In the genomic region with DNA sequence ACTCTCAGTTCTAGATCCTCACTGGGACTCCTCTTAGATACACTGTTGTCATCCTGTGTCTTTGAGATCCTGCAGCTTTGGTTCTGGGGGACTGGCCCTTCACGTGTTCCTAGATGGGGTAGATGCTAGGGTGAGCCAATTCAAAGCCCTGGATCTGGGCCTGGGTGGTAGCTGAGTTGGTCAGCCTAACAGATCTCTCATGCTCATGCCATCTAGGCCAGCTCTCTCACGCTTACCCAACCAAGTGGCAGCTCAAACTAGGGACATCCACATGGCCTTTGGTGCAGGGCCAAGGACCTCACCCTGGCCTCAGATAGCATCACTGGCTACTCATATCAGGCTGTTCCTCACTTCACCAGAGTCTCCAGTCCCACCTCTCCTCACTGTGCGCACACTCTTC, we compare ENCODE assay signal across 23 mouse cellular contexts.
A peak's percentile ranks its signal among the peaks of the same experiment; 100 is the strongest.
DNase-seq lines count a peak whose midpoint lies in the region; ATAC-seq and TF ChIP-seq lines count a peak whose summit lies in the region.
"Had no signal": no experiment of that assay in that cellular context is flagged by ENCODE, and none has a peak within 500 bp of the region (broad histone marks: within the 10 kb centered on the region; RNA-seq: fewer than 3 reads in every experiment).

No protein-coding gene starts in this region.

- peaks cover 7% of the 10 kb centered on the region for H3K4me1 ChIP-seq in heart, embryonic 10.5 days
- H3K4me1 ChIP-seq in neural tube, embryonic 11.5 days (ENCODE audit: control insufficient read depth, insufficient read depth, low read length) = no peaks in the 10 kb centered on the region
- peaks cover 14% of the 10 kb centered on the region for H3K4me1 ChIP-seq in neural tube, embryonic 15.5 days
- H3K4me1 ChIP-seq in cerebellum, adult 2 months (ENCODE audit: control insufficient read depth, insufficient read depth, low read length) = peaks cover 4% of the 10 kb centered on the region; the same call in 1 of the 2 replicates
- H3K4me1 ChIP-seq in forebrain, embryonic 11.5 days (replicated peaks; ENCODE audit: control insufficient read depth, insufficient read depth, low read length) = peaks cover 3% of the 10 kb centered on the region

- ATAC-seq in neural tube, embryonic 11.5 days (ENCODE audit: insufficient read depth, low FRiP score, low TSS enrichment) = no peak
- ATAC-seq in neural tube, embryonic 15.5 days (ENCODE audit: low FRiP score) = no peak
- no peak for ATAC-seq in forebrain, embryonic 11.5 days (replicated peaks; ENCODE audit: low FRiP score)
- ATAC-seq: intestine, postnatal 0 days; midbrain, embryonic 13.5 days; Patski had no signal

- no peak overlapping the region for H3K9ac ChIP-seq in neural tube, embryonic 11.5 days (ENCODE audit: low read length)
- H3K9ac ChIP-seq in neural tube, embryonic 15.5 days (replicated peaks) = no peak overlapping the region
- no peak overlapping the region for H3K9ac ChIP-seq in forebrain, embryonic 11.5 days (ENCODE audit: low read length)
- H3K9ac ChIP-seq: hindbrain, embryonic 12.5 days; kidney, embryonic 15.5 days; liver, embryonic 13.5 days; lung, embryonic 14.5 days; midbrain, embryonic 13.5 days; neural tube, embryonic 13.5 days; stomach, embryonic 15.5 days had no signal

- DNase-seq in heart, adult 11 months = peak; percentile 67
- DNase-seq in heart, embryonic 10.5 days (ENCODE audit: low spot score) = no peak
- DNase-seq in neural tube, embryonic 11.5 days (ENCODE audit: low spot score) = peak; percentile 4
- DNase-seq in cerebellum, adult 2 months = peak; percentile 37 to 65
- DNase-seq in testis, postnatal 10 days (ENCODE audit: low spot score) = peak; percentile 32
- DNase-seq in forebrain, embryonic 11.5 days (ENCODE audit: low spot score) = no peak
- DNase-seq: B cell, adult 2 months; gastrocnemius, postnatal 25 days; heart, adult 2 months; kidney, postnatal 4 days; liver, embryonic 13.5 days; lung, embryonic 14.5 days had no signal

- no peak overlapping the region for H3K27ac ChIP-seq in heart, embryonic 10.5 days
- H3K27ac ChIP-seq in neural tube, embryonic 11.5 days (ENCODE audit: low read depth, low read length) = no peak overlapping the region
- no peak overlapping the region for H3K27ac ChIP-seq in neural tube, embryonic 15.5 days (replicated peaks)
- H3K27ac ChIP-seq in cerebellum, adult 2 months (ENCODE audit: insufficient read depth, low read length) = no peak overlapping the region
- no peak overlapping the region for H3K27ac ChIP-seq in forebrain, embryonic 11.5 days (ENCODE audit: low read depth, low read length)
- H3K27ac ChIP-seq: forebrain, embryonic 10.5 days; heart, adult 2 months; hindbrain, embryonic 12.5 days; kidney, embryonic 15.5 days; liver, embryonic 13.5 days; midbrain, embryonic 13.5 days; neural tube, embryonic 13.5 days; stomach, embryonic 15.5 days had no signal

- H3K4me3 ChIP-seq in heart, embryonic 10.5 days = no peak overlapping the region
- H3K4me3 ChIP-seq in neural tube, embryonic 11.5 days (ENCODE audit: low read depth, low read length) = no peak overlapping the region
- H3K4me3 ChIP-seq in neural tube, embryonic 15.5 days (replicated peaks) = no peak overlapping the region
- H3K4me3 ChIP-seq in cerebellum, adult 2 months (replicated peaks; ENCODE audit: insufficient read depth, low read depth, low read length) = no peak overlapping the region
- no peak overlapping the region for H3K4me3 ChIP-seq in forebrain, embryonic 11.5 days (ENCODE audit: low read depth, low read length)
- H3K4me3 ChIP-seq: forebrain, embryonic 10.5 days; heart, adult 2 months; hindbrain, embryonic 12.5 days; kidney, embryonic 15.5 days; liver, embryonic 13.5 days; midbrain, embryonic 13.5 days; neural tube, embryonic 13.5 days; stomach, embryonic 15.5 days had no signal

- WGBS in heart, embryonic 10.5 days = 72% methylated on average over 3 of the region's 3 CpGs
- WGBS in neural tube, embryonic 11.5 days = 80% methylated on average over 3 of the region's 3 CpGs
- 92% methylated on average over 3 of the region's 3 CpGs for WGBS in neural tube, embryonic 15.5 days
- WGBS in cerebellum, adult 2 months = 71% methylated on average over 3 of the region's 3 CpGs
- 87% methylated on average over 3 of the region's 3 CpGs for WGBS in forebrain, embryonic 11.5 days

- no peaks in the 10 kb centered on the region for H3K36me3 ChIP-seq in heart, embryonic 10.5 days
- no peaks in the 10 kb centered on the region for H3K36me3 ChIP-seq in neural tube, embryonic 11.5 days (ENCODE audit: control insufficient read depth, insufficient read depth, low read length)
- no peaks in the 10 kb centered on the region for H3K36me3 ChIP-seq in neural tube, embryonic 15.5 days
- no peaks in the 10 kb centered on the region for H3K36me3 ChIP-seq in forebrain, embryonic 11.5 days (ENCODE audit: control insufficient read depth, insufficient read depth, low read length)
- H3K36me3 ChIP-seq: forebrain, embryonic 10.5 days; G1E; hindbrain, embryonic 12.5 days; kidney, embryonic 15.5 days; liver, embryonic 13.5 days; midbrain, embryonic 13.5 days; neural tube, embryonic 13.5 days; stomach, embryonic 15.5 days had no signal

- TF ChIP-seq POLR2A in cerebellum, adult 2 months (IDR thresholded peaks at IDR 0.05; ENCODE audit: borderline replicate concordance, insufficient read depth, low read length) = no peak

- TF ChIP-seq CTCF in cerebellum, adult 2 months (IDR thresholded peaks at IDR 0.05; ENCODE audit: borderline replicate concordance, insufficient read depth, low read depth, low read length) = no peak

- no peaks in the 10 kb centered on the region for H3K9me3 ChIP-seq in heart, embryonic 10.5 days
- H3K9me3 ChIP-seq in neural tube, embryonic 11.5 days (ENCODE audit: control insufficient read depth, low read length) = no peaks in the 10 kb centered on the region
- H3K9me3 ChIP-seq in neural tube, embryonic 15.5 days (replicated peaks) = no peaks in the 10 kb centered on the region
- no peaks in the 10 kb centered on the region for H3K9me3 ChIP-seq in forebrain, embryonic 11.5 days (ENCODE audit: control insufficient read depth, low read length)
- H3K9me3 ChIP-seq: G1E; kidney, embryonic 15.5 days; liver, embryonic 13.5 days; midbrain, embryonic 13.5 days; neural tube, embryonic 13.5 days; stomach, embryonic 15.5 days had no signal

- no peak overlapping the region for H3K4me2 ChIP-seq in neural tube, embryonic 11.5 days (ENCODE audit: low read depth)
- no peak overlapping the region for H3K4me2 ChIP-seq in neural tube, embryonic 15.5 days
- no peak overlapping the region for H3K4me2 ChIP-seq in forebrain, embryonic 11.5 days (ENCODE audit: low read depth, low read length, severe bottlenecking)
- H3K4me2 ChIP-seq: hindbrain, embryonic 12.5 days; kidney, embryonic 15.5 days; liver, embryonic 13.5 days; lung, embryonic 14.5 days; midbrain, embryonic 13.5 days; neural tube, embryonic 13.5 days; stomach, embryonic 15.5 days had no signal

- no peaks in the 10 kb centered on the region for H3K27me3 ChIP-seq in heart, embryonic 10.5 days (ENCODE audit: insufficient read depth, poor library complexity, severe bottlenecking)
- no peaks in the 10 kb centered on the region for H3K27me3 ChIP-seq in neural tube, embryonic 11.5 days (ENCODE audit: control insufficient read depth, insufficient read depth, low read length)
- no peaks in the 10 kb centered on the region for H3K27me3 ChIP-seq in neural tube, embryonic 15.5 days (replicated peaks)
- H3K27me3 ChIP-seq in cerebellum, adult 2 months (ENCODE audit: control insufficient read depth, insufficient read depth, low read length) = no peaks in the 10 kb centered on the region
- H3K27me3 ChIP-seq in forebrain, embryonic 11.5 days (ENCODE audit: control insufficient read depth, insufficient read depth, low read length) = no peaks in the 10 kb centered on the region
- H3K27me3 ChIP-seq: CH12.LX; hindbrain, embryonic 12.5 days; kidney, embryonic 15.5 days; liver, embryonic 13.5 days; midbrain, embryonic 13.5 days; neural tube, embryonic 13.5 days; Patski; stomach, embryonic 15.5 days had no signal

Comparison
In these comparisons a context has a peak if more than half of its experiments do, and no peak if none do; other contexts are left out.
1. DNase-seq: peak in heart, adult 11 months (single experiment), neural tube, embryonic 11.5 days (single experiment), cerebellum, adult 2 months (2 of 2) and testis, postnatal 10 days (single experiment); none in heart, embryonic 10.5 days (single experiment) and forebrain, embryonic 11.5 days (single experiment).